ENCODE assay signal across 7 mouse cellular contexts in the genomic region with DNA sequence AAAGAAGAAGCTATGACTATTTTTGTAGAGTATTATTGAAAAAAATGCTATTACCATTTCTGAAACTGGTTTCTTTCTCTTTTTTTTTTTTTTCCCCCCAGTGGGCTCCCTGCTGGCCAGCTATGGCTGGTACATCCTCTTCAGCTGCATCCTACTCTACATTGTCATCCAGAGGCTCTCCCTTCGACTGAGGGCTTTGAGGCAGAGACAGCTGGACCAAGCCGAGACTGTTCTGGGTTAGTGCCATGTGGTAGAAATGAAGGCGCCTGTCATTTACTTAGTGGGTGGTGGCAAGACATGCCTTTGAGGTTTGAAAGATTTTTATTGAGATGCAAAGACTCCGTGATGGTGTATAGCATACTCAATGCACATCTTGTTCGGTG. TPM values are rescaled to one million over a fixed set of nuclear protein-coding genes. Genes with fewer than 3 reads are reported as not detected.
DNase-seq lines count a peak whose midpoint lies in the region; ATAC-seq and TF ChIP-seq lines count a peak whose summit lies in the region.

No protein-coding gene starts in this region.

- peaks cover 13% of the 10 kb centered on the region for H3K4me1 ChIP-seq in lung, embryonic 16.5 days (replicated peaks; ENCODE audit: control insufficient read depth, insufficient read depth, low read length)
- peaks cover 18% of the 10 kb centered on the region for H3K4me1 ChIP-seq in embryonic facial prominence, embryonic 12.5 days
- H3K4me1 ChIP-seq in intestine, embryonic 14.5 days (replicated peaks; ENCODE audit: control insufficient read depth, insufficient read depth, low read length): peaks cover 12% of the 10 kb centered on the region

- H3K79me2 ChIP-seq in myocyte (ENCODE audit: control insufficient read depth, insufficient read depth): peaks cover 14% of the 10 kb centered on the region

- no peak for DNase-seq in lung, postnatal 14 days
- DNase-seq in intestine, embryonic 14.5 days (ENCODE audit: low spot score): peak; percentile 58
- DNase-seq in frontal cortex, postnatal 10 days (ENCODE audit: low spot score in 2 of 2): no peak
- DNase-seq in T-cell, adult 2 months (ENCODE audit: low spot score): no peak

- peaks cover 32% of the 10 kb centered on the region for H3K36me3 ChIP-seq in lung, embryonic 16.5 days (ENCODE audit: control insufficient read depth, insufficient read depth, low read length)
- peaks cover 48% of the 10 kb centered on the region for H3K36me3 ChIP-seq in embryonic facial prominence, embryonic 12.5 days
- H3K36me3 ChIP-seq in intestine, embryonic 14.5 days (ENCODE audit: control insufficient read depth, insufficient read depth, low read length): peaks cover 54% of the 10 kb centered on the region
- H3K36me3 ChIP-seq in myocyte (ENCODE audit: control insufficient read depth, insufficient read depth): peaks cover 31% of the 10 kb centered on the region

- peak overlapping the region; percentile 78 for H3K9ac ChIP-seq in lung, embryonic 16.5 days (ENCODE audit: low read length)
- peak overlapping the region; percentile 77 for H3K9ac ChIP-seq in embryonic facial prominence, embryonic 12.5 days
- H3K9ac ChIP-seq in intestine, embryonic 14.5 days (ENCODE audit: low read length): peak overlapping the region; percentile 65

- peak overlapping the region; percentile 75 for H3K4me3 ChIP-seq in lung, embryonic 16.5 days (ENCODE audit: low read length)
- peak overlapping the region; percentile 94 for H3K4me3 ChIP-seq in embryonic facial prominence, embryonic 12.5 days
- peak overlapping the region; percentile 64 for H3K4me3 ChIP-seq in intestine, embryonic 14.5 days (ENCODE audit: low read depth, low read length)
- H3K4me3 ChIP-seq in myocyte: peak overlapping the region; percentile 55

- peak overlapping the region; percentile 15 for H3ac ChIP-seq in myocyte (ENCODE audit: control insufficient read depth, insufficient read length)

- H3K9me3 ChIP-seq in lung, embryonic 16.5 days (ENCODE audit: control insufficient read depth, low read length): no peaks in the 10 kb centered on the region
- H3K9me3 ChIP-seq in embryonic facial prominence, embryonic 12.5 days: no peaks in the 10 kb centered on the region
- no peaks in the 10 kb centered on the region for H3K9me3 ChIP-seq in intestine, embryonic 14.5 days (ENCODE audit: control insufficient read depth, low read length)

- 32% methylated on average over 5 of the region's 5 CpGs for WGBS in lung, embryonic 16.5 days
- 35% methylated on average over 5 of the region's 5 CpGs for WGBS in embryonic facial prominence, embryonic 12.5 days
- WGBS in intestine, embryonic 14.5 days: 46% methylated on average over 5 of the region's 5 CpGs

- no peaks in the 10 kb centered on the region for H3K27me3 ChIP-seq in lung, embryonic 16.5 days (ENCODE audit: control insufficient read depth, insufficient read depth, low read depth, low read length)
- H3K27me3 ChIP-seq in embryonic facial prominence, embryonic 12.5 days: no peaks in the 10 kb centered on the region
- no peaks in the 10 kb centered on the region for H3K27me3 ChIP-seq in intestine, embryonic 14.5 days (replicated peaks; ENCODE audit: control insufficient read depth, insufficient read depth, low read length)
- no peaks in the 10 kb centered on the region for H3K27me3 ChIP-seq in myocyte (ENCODE audit: control insufficient read depth, insufficient read depth, insufficient read length)

- ATAC-seq in lung, embryonic 16.5 days (ENCODE audit: low read depth): no peak
- no peak for ATAC-seq in embryonic facial prominence, embryonic 12.5 days (ENCODE audit: insufficient number of reproducible peaks, insufficient read depth, low FRiP score, low TSS enrichment)
- ATAC-seq in intestine, embryonic 14.5 days (replicated peaks; ENCODE audit: low FRiP score, low TSS enrichment, low read depth): no peak

- H3K4me2 ChIP-seq in lung, embryonic 16.5 days (ENCODE audit: low read depth, low read length): peak overlapping the region; percentile 84
- peak overlapping the region; percentile 69 for H3K4me2 ChIP-seq in embryonic facial prominence, embryonic 12.5 days (replicated peaks)
- H3K4me2 ChIP-seq in intestine, embryonic 14.5 days (ENCODE audit: low read length): peak overlapping the region; percentile 72
- H3K4me2 ChIP-seq in myocyte (ENCODE audit: low read depth): peak overlapping the region; percentile 92

- TF ChIP-seq POLR2A in myocyte (IDR thresholded peaks at IDR 0.05; ENCODE audit: insufficient read length, low read depth): no peak

- no peak overlapping the region; the same call in 1 of the 2 replicates for H3K27ac ChIP-seq in lung, embryonic 16.5 days (ENCODE audit: low read length)
- H3K27ac ChIP-seq in embryonic facial prominence, embryonic 12.5 days: no peak overlapping the region
- H3K27ac ChIP-seq in intestine, embryonic 14.5 days (ENCODE audit: low read depth): peak overlapping the region; percentile 48; the same call in 1 of the 2 replicates

TF ChIP-seq in myocyte, 11 proteins besides CTCF, POLR2A, EP300 and RAD21:
- TF ChIP-seq MYOG (IDR thresholded peaks at IDR 0.05; ENCODE audit: control insufficient read depth in 1 of 3, insufficient read depth in 1 of 3, insufficient read length in 2 of 3, low read depth in 2 of 3) (peak in 2 of 3 experiments; percentile 31 to 33), MYOD1 (IDR thresholded peaks at IDR 0.05; ENCODE audit: control insufficient read depth in 1 of 3, insufficient read length in 2 of 3, low read depth in 2 of 3) (peak in 1 of 3 experiments; percentile 6), POLR2AphosphoS2 (IDR thresholded peaks at IDR 0.05; ENCODE audit: insufficient read length, low read depth) (no peak), USF1 (IDR thresholded peaks at IDR 0.05; ENCODE audit: low read depth) (no peak), MAX (IDR thresholded peaks at IDR 0.05; ENCODE audit: low read depth) (no peak), TCF12 (IDR thresholded peaks at IDR 0.05; ENCODE audit: insufficient read depth, poor library complexity, severe bottlenecking) (no peak), E2F4 (IDR thresholded peaks at IDR 0.05; ENCODE audit: insufficient read depth) (no peak), REST (IDR thresholded peaks at IDR 0.05; ENCODE audit: insufficient read depth, insufficient read length) (no peak)

RNA-seq across cellular contexts. Expression of gene Selenos, which starts 0.8 kb away (rescaled TPM):
- polyA plus RNA-seq in lung, embryonic 16.5 days (2015; fragmentation: Nextera tagmentation; extraction: Ambion mirVana): 122 and 123 TPM in 2 replicates
- 93.2 and 94.7 TPM in 2 replicates for polyA plus RNA-seq in embryonic facial prominence, embryonic 12.5 days (2016; fragmentation: Nextera tagmentation; extraction: Ambion mirVana)
- 87.9 and 97.5 TPM in 2 replicates for polyA plus RNA-seq in intestine, embryonic 14.5 days (2014; fragmentation: Nextera tagmentation; extraction: Ambion mirVana)
- polyA plus RNA-seq in myocyte (2012; fragmentation: generic; extraction: Trizol): 50.9 TPM

RNA-seq across cellular contexts. Expression of gene Snrpa1, which starts 21.4 kb away (rescaled TPM):
- 153 and 155 TPM in 2 replicates for polyA plus RNA-seq in lung, embryonic 16.5 days (2015; fragmentation: Nextera tagmentation; extraction: Ambion mirVana)
- 213 and 216 TPM in 2 replicates for polyA plus RNA-seq in embryonic facial prominence, embryonic 12.5 days (2016; fragmentation: Nextera tagmentation; extraction: Ambion mirVana)
- 178 and 191 TPM in 2 replicates for polyA plus RNA-seq in intestine, embryonic 14.5 days (2014; fragmentation: Nextera tagmentation; extraction: Ambion mirVana)
- polyA plus RNA-seq in myocyte (2012; fragmentation: generic; extraction: Trizol): 65.6 TPM

RNA-seq across cellular contexts. Expression of gene Chsy1, which starts 29.1 kb away (rescaled TPM):
- polyA plus RNA-seq in lung, embryonic 16.5 days (2015; fragmentation: Nextera tagmentation; extraction: Ambion mirVana): 17.1 and 17.7 TPM in 2 replicates
- 20.7 and 21.2 TPM in 2 replicates for polyA plus RNA-seq in embryonic facial prominence, embryonic 12.5 days (2016; fragmentation: Nextera tagmentation; extraction: Ambion mirVana)
- polyA plus RNA-seq in intestine, embryonic 14.5 days (2014; fragmentation: Nextera tagmentation; extraction: Ambion mirVana): 18.9 and 21.4 TPM in 2 replicates
- 17.2 TPM for polyA plus RNA-seq in myocyte (2012; fragmentation: generic; extraction: Trizol)

RNA-seq across cellular contexts. Expression of gene Gm45213, which starts 36.8 kb away (rescaled TPM):
- not detected in 2 replicates for polyA plus RNA-seq in lung, embryonic 16.5 days (2015; fragmentation: Nextera tagmentation; extraction: Ambion mirVana)
- not detected in 2 replicates for polyA plus RNA-seq in embryonic facial prominence, embryonic 12.5 days (2016; fragmentation: Nextera tagmentation; extraction: Ambion mirVana)
- polyA plus RNA-seq in intestine, embryonic 14.5 days (2014; fragmentation: Nextera tagmentation; extraction: Ambion mirVana): not detected in 2 replicates
- polyA plus RNA-seq in myocyte (2012; fragmentation: generic; extraction: Trizol): not detected
